Comparison of ENCODE assay signal across 24 mouse cellular contexts in genomic region chr2:151498358-151498757, GRCm38 (mm10). TPM values are rescaled to one million over a fixed set of nuclear protein-coding genes. Genes with fewer than 3 reads are reported as not detected.
"Had no signal": no experiment of that assay in that cellular context is flagged by ENCODE, and none has a peak within 500 bp of the region (broad histone marks: within the 10 kb centered on the region; RNA-seq: fewer than 3 reads in every experiment).

No protein-coding gene starts in this region.

- DNase-seq: lung, adult 2 months; lung, postnatal 14 days; lung, postnatal 36 days; right cerebral cortex, postnatal 14 days; thymus, adult 2 months; thymus, postnatal 25 days; thymus, postnatal 4 days had no signal

- H3K4me1 ChIP-seq: stomach, embryonic 15.5 days had no signal

- ATAC-seq: lung, postnatal 0 days; midbrain, embryonic 13.5 days; midbrain, embryonic 15.5 days had no signal

- H3K9ac ChIP-seq: lung, embryonic 15.5 days; midbrain, embryonic 13.5 days; midbrain, embryonic 15.5 days; neural tube, embryonic 12.5 days; stomach, embryonic 15.5 days had no signal

- H3K4me2 ChIP-seq: lung, embryonic 15.5 days; midbrain, embryonic 11.5 days; midbrain, embryonic 13.5 days; midbrain, embryonic 15.5 days; neural tube, embryonic 12.5 days; stomach, embryonic 15.5 days had no signal

- H3K9me3 ChIP-seq: lung, embryonic 15.5 days; megakaryocyte, embryonic 14.5 days; midbrain, embryonic 13.5 days; midbrain, embryonic 15.5 days; neural tube, embryonic 12.5 days; stomach, embryonic 15.5 days had no signal

- H3K27me3 ChIP-seq: lung, embryonic 15.5 days; megakaryocyte, embryonic 14.5 days; midbrain, embryonic 13.5 days; midbrain, embryonic 15.5 days; neural tube, embryonic 12.5 days; stomach, embryonic 15.5 days had no signal

- H3K27ac ChIP-seq: lung, embryonic 15.5 days; macrophage; midbrain, embryonic 13.5 days; midbrain, embryonic 15.5 days; neural tube, embryonic 12.5 days; stomach, embryonic 15.5 days; stomach, postnatal 0 days had no signal

- H3K4me3 ChIP-seq: lung, embryonic 15.5 days; megakaryocyte, embryonic 14.5 days; midbrain, embryonic 13.5 days; midbrain, embryonic 15.5 days; neural tube, embryonic 12.5 days; stomach, embryonic 15.5 days had no signal

RNA-seq across cellular contexts. Expression of gene 4921509C19Rik, which starts 22.4 kb away (rescaled TPM):
- total RNA-seq: megakaryocyte progenitor cell, adult 5-6 weeks; midbrain, postnatal 0 days; monocyte, adult 5-6 weeks; neutrophil, adult 5-6 weeks had no signal
- polyA plus RNA-seq: lung, adult 2 months; lung, embryonic 15.5 days; lung, postnatal 0 days; macrophage; midbrain, embryonic 11.5 days; midbrain, embryonic 13.5 days; midbrain, embryonic 15.5 days; midbrain, postnatal 0 days; neural tube, embryonic 12.5 days; neural tube, embryonic 14.5 days; spleen, adult 2 months; stomach, embryonic 15.5 days; stomach, postnatal 0 days; thymus, adult 2 months; urinary bladder, adult 2 months had no signal
